Mouse (Mus musculus) cerebellum, adult 2 months (tissue): ENCODE measurements at regions not wholly inside any gene's neighbourhood (a gene's known extent, or its start where the extent isn't known, plus 50 kb on each side); places are given as distances from the start of the nearest gene placed in this dataset.

Experiments used
- DNase-seq, 2 experiments: peaks; one replicate each; pipeline ENCODE4 v3.0.0; 2021
- H3K27ac ChIP-seq: fragments of 200-500 bp; 2 replicates; pipeline ENCODE4 v1.5.1; 2012; ENCODE audit warnings: low read length, control low read depth, inconsistent platforms; ENCODE audit not compliant: insufficient read depth
- H3K27me3 ChIP-seq: fragments of 200-500 bp; 2 replicates; pipeline ENCODE4 v1.6.1; 2012; ENCODE audit warnings: inconsistent platforms, mild to moderate bottlenecking, low read length, moderate library complexity; ENCODE audit not compliant: control insufficient read depth, insufficient read depth
- H3K4me1 ChIP-seq: fragments of 200-500 bp; 2 replicates; pipeline ENCODE4 v1.6.1; 2011; ENCODE audit warnings: low read length; ENCODE audit not compliant: control insufficient read depth, insufficient read depth
- H3K4me3 ChIP-seq: fragments of 200-500 bp; replicated peaks from 2 replicates; pipeline ENCODE3; 2011; ENCODE audit warnings: mild to moderate bottlenecking, low read depth, low read length, control low read depth; ENCODE audit not compliant: insufficient read depth
- CTCF ChIP-seq: fragments of 200-500 bp; IDR thresholded peaks from 2 replicates; pipeline ENCODE4 v1.5.1; 2011; ENCODE audit warnings: low read depth, mild to moderate bottlenecking, control low read depth, low read length, moderate library complexity, borderline replicate concordance; ENCODE audit not compliant: insufficient read depth
- POLR2A ChIP-seq: fragments of 200-500 bp; IDR thresholded peaks from 2 replicates; pipeline ENCODE4 v1.6.1; 2011; ENCODE audit warnings: low read length, control low read depth, borderline replicate concordance; ENCODE audit not compliant: insufficient read depth
- whole genome bisulfite sequencing: fragments of 180-500 bp; shearing (Covaris S2); methylation state at CpG from one replicate; pipeline ENCODE4 v1.1.7; 2018; 5-methylcytosine and 5-hydroxymethylcytosine counted together

DNA sequence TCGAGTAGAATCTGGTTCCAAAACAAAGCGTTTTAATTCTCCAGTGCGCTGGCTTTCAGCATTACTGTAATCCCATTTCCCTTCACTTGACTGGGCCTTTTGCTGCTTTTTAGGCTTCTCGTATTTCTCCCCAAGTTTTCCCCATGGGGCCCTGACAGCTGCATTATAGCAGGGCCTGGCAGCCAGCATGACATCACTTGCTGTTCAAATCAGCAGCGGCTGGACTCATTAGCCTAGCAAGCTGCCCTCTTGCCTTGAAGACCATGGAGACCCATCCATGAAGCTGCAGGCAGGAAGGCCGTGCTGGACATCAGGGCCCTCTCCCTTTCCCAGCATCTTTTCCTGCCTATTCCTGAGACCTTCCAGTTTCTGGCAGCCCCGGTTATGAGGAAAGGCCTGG, 249.8 kb upstream of the Cadm1 start:
- no peak overlapping the region for H3K4me3 ChIP-seq
- no peak for TF ChIP-seq CTCF
- H3K27me3 ChIP-seq = no peaks in the 10 kb centered on the region
- H3K4me1 ChIP-seq = no peaks in the 10 kb centered on the region
- no peak overlapping the region for H3K27ac ChIP-seq
- DNase-seq = no peak
- 81% methylated on average over 7 of the region's 7 CpGs for WGBS

DNA sequence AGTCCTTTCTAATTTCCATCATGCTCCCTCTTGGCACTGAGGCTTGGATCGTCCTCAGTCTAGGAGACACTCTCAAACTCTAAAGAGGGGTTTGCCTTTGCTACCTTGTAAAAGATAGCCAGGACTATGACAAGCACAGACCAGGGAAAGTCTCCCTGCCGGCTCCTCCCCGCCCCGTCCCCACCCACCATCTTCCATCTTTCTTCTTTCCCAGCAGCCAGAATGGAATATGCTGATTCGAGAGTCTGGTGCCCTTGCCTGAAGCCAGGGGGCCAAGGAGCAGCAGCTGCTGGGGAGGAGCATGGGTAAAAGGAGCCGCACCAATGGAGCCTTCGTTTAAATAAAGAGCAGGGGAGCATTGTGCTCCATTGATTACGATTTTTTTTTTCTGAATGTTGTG, 249.4 kb upstream of the Cadm1 start:
- no peak overlapping the region for H3K4me3 ChIP-seq
- no peaks in the 10 kb centered on the region for H3K4me1 ChIP-seq
- no peaks in the 10 kb centered on the region for H3K27me3 ChIP-seq
- DNase-seq = no peak
- H3K27ac ChIP-seq = no peak overlapping the region
- WGBS = 64% methylated on average over 8 of the region's 8 CpGs
- no peak for TF ChIP-seq POLR2A
- no peak for TF ChIP-seq CTCF

DNA sequence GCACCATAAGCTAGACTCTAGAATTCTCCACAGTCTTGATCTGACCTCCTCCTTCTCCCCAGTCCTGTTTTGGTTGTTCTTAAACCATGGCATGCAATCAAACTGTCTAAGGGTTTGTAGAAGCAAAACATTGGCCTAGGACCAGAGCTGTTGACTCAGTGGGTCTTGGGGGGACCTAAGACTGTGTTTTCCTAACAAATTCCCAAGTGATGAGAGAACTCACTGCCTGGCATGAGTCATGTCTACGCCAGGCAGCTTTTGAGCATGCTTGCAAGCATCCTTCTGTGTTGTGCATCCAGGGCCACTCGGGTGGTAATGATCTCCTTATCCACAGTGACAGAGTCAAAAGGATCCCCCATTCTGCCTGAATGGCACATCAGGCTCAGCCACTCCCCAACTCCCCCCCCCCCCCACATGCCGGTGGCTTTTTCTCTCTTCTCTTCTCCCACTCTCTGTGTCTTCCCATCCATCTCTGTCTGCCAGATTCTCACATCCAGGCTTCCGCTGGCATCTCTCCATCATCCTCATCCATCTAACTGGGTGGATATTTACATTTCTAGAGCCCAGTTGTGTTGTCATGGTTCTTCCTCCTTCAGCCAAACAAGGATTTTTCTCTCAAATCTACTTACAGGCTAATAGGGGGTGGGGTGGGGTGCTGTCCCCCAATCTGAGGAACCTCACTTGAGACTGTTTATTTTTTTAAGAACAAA, 246.1 kb upstream of the Cadm1 start:
- no peaks in the 10 kb centered on the region for H3K27me3 ChIP-seq
- H3K27ac ChIP-seq = no peak overlapping the region
- peaks cover 5% of the 10 kb centered on the region for H3K4me1 ChIP-seq
- DNase-seq = no peak
- H3K4me3 ChIP-seq = no peak overlapping the region
- WGBS = 72% methylated on average over 4 of the region's 4 CpGs
- TF ChIP-seq CTCF = no peak
- no peak for TF ChIP-seq POLR2A

DNA sequence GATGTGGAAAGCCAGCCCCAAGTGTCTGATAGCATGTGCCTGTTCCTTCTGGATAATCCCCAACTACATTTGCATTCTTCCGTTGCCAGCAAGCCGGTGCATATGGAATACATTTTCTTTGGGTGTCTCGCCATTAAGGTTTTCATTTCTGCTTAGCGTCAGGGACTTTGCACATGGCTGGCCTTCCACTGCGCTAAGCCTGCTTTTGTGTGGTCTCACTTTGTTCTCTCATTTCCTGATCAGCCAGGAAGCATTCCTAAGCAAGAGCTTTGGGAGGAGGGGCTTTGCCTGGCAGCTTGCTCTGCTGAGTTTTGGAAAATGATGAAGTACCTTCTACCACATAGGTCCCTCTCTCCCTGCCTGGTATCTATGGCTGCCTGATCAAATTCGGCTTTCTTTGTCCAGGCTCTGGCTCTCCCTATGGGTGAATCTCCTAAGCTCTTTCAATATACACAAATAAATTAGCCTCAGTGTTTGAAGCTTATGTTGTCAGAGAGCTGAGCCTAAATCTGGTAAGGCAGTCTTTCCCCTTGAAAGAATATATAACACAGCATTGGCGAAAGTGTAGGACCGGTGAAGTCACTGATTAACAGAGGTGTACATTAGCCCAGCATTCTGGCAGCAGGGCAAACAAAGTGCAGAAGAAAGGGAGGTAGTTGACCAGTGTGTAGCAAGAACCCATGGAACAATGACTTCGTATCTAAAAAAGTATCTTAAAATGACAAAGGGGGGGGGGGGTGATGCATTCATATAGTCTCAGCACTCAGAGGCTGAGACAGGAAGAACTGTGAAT, 242.8 kb upstream of the Cadm1 start:
- Histone ChIP-seq H3K4me1 (peaks cover 6% of the 10 kb centered on the region), H3K27ac (no peak overlapping the region), H3K4me3 (no peak overlapping the region), H3K27me3 (no peaks in the 10 kb centered on the region)
- TF ChIP-seq POLR2A (no peak), CTCF (no peak)
- 88% methylated on average over 9 of the region's 9 CpGs for WGBS
- no peak for DNase-seq

DNA sequence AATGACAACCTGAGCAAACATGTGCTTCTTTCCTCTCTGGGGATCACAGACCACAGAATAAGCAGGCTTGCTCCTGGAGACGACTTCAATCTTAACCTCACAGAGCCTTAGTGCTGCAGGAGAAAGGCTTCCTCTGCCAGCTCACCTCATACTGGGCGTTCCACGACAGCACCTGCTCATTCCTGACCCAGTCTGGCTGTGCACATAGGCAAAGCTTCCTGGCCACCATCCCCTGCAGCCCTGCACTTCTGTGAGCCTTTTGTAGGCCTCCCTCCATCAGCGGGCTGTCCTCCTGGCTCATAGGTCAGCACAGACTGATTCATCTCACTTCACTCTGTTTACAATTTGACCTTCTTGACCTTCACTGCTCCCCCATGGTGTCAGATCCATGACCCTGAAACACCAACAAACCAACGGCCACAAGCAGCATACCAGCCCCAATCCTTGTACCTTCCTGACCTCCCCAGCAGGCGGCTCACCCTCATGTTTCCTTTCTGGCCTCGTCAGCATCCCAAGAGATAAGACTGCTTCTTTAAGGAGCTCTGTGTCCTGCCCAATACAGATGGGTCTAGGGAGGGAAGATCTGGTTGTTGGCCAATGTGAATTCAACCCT, 241.3 kb upstream of the Cadm1 start:
- Histone ChIP-seq H3K27ac (no peak overlapping the region), H3K4me1 (peaks cover 6% of the 10 kb centered on the region), H3K27me3 (no peaks in the 10 kb centered on the region), H3K4me3 (no peak overlapping the region)
- peak; percentile 58 to 73 for DNase-seq
- 0 out of 2 replicates have a peak, but pooled peaks have one; percentile 11 for TF ChIP-seq CTCF
- no peak for TF ChIP-seq POLR2A
- WGBS = 41% methylated on average over 7 of the region's 7 CpGs

DNA sequence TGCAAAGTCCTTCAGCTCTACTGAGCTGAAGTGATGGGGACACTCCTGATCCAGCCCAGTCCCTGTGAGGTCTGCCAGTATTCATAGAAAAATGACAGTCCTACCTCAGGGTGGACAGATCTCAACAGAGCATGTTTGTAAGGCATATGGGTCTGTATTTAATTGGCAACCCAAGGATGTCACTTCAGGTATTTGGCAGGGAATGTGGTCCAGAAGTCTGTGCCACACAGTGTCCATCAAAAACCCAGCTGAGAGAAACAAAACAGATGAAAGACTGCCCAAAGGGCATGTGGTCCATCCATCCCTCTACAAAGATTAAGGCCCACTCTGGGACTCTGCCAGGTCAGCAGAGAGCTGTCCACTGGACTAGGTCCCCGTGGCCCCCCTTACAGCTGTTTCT, 229.3 kb upstream of the Cadm1 start:
- Histone ChIP-seq H3K4me1 (peaks cover 15% of the 10 kb centered on the region; the same call in 1 of the 2 replicates), H3K27ac (peak overlapping the region; percentile 34; the same call in 1 of the 2 replicates), H3K4me3 (no peak overlapping the region), H3K27me3 (no peaks in the 10 kb centered on the region)
- WGBS = 24% methylated on average over 1 of the region's 1 CpGs
- TF ChIP-seq CTCF (no peak), POLR2A (no peak)
- peak; percentile 76 to 89 for DNase-seq

DNA sequence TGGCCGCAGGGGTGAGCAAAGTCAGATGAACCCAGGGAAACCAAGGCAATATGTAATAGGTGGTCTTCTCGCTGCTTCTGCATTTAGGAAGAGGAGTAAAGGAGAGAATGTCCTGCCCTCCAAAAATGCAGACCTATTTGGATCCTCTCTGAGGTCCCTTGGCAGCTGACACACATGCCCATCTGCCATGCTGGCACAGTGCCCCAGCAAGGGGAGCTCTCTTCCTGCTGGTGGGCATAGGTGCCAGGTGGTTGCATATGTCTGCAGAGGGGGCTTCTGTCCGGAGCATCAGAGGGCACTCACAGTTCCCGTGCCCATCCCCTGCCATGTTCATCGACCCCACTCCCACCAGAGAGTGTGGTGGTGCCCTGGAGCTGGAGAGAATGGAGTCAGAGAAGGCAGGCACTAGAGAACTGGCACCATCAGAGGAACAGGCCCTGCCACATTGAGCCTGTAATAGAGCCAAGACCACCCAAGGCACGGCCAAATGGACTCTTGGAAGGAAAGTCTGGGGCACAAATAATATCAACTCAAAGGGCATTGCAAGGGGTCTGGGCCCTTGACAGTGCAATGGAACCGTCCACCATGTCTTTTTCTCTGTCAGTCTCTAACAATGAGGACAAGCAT, 222.7 kb upstream of the Cadm1 start:
- Histone ChIP-seq H3K4me1 (peaks cover 24% of the 10 kb centered on the region), H3K4me3 (no peak overlapping the region), H3K27me3 (no peaks in the 10 kb centered on the region), H3K27ac (peak overlapping the region; percentile 90)
- peak; percentile 97 to 99 for DNase-seq
- no peak for TF ChIP-seq CTCF
- TF ChIP-seq POLR2A = no peak
- WGBS = 4% methylated on average over 7 of the region's 7 CpGs
